13 mouse cellular contexts compared by ENCODE assay signal in genomic region chr14:11329993-11330392, GRCm38 (mm10). TPM values are rescaled to one million over a fixed set of nuclear protein-coding genes. Genes with fewer than 3 reads are reported as not detected.
DNase-seq lines count a peak whose midpoint lies in the region; ATAC-seq and TF ChIP-seq lines count a peak whose summit lies in the region.
"Had no signal": no experiment of that assay in that cellular context is flagged by ENCODE, and none has a peak within 500 bp of the region (broad histone marks: within the 10 kb centered on the region; RNA-seq: fewer than 3 reads in every experiment).

No protein-coding gene starts in this region.

- 58% methylated on average over 2 of the region's 2 CpGs for WGBS in forebrain, embryonic 13.5 days
- WGBS in forebrain, embryonic 15.5 days = 51% methylated on average over 2 of the region's 2 CpGs
- WGBS in liver, embryonic 14.5 days (ENCODE audit: insufficient replicate concordance) = 33% methylated on average over 2 of the region's 2 CpGs

- no peak for DNase-seq in liver, embryonic 14.5 days (ENCODE audit: low read depth in 3 of 3, low spot score in 3 of 3)
- no peak for DNase-seq in liver
- peak; percentile 3 for DNase-seq in NIH3T3 (ENCODE audit: low read depth)
- peak; percentile 24 for DNase-seq in naive thymus-derived CD4-positive, alpha-beta T cell, adult 2 months (ENCODE audit: low read depth)
- DNase-seq in ovary, postnatal 10 days (ENCODE audit: low spot score) = no peak
- no peak for DNase-seq in layer of hippocampus, adult 11-12 months (ENCODE audit: low spot score)
- DNase-seq: gastrocnemius, postnatal 10 days; heart, postnatal 14 days had no signal

- peak; percentile 14; the same call in 1 of the 2 replicates for TF ChIP-seq CTCF in liver, embryonic 14.5 days (IDR thresholded peaks at IDR 0.05; ENCODE audit: low read depth)

- no peaks in the 10 kb centered on the region for H3K36me3 ChIP-seq in forebrain, embryonic 13.5 days (ENCODE audit: poor library complexity, severe bottlenecking)
- no peaks in the 10 kb centered on the region for H3K36me3 ChIP-seq in forebrain, embryonic 15.5 days
- no peaks in the 10 kb centered on the region for H3K36me3 ChIP-seq in liver, embryonic 14.5 days (replicated peaks; ENCODE audit: control insufficient read depth, insufficient read depth, low read depth)
- H3K36me3 ChIP-seq: embryonic facial prominence, embryonic 12.5 days; midbrain, embryonic 10.5 days; stomach, embryonic 15.5 days had no signal

- H3K4me2 ChIP-seq in forebrain, embryonic 13.5 days = no peak overlapping the region
- no peak overlapping the region for H3K4me2 ChIP-seq in forebrain, embryonic 15.5 days (replicated peaks)
- no peak overlapping the region for H3K4me2 ChIP-seq in liver, embryonic 14.5 days (ENCODE audit: low read depth)
- H3K4me2 ChIP-seq: embryonic facial prominence, embryonic 12.5 days; stomach, embryonic 15.5 days had no signal

- H3K9ac ChIP-seq in forebrain, embryonic 13.5 days = no peak overlapping the region
- H3K9ac ChIP-seq in forebrain, embryonic 15.5 days (replicated peaks) = no peak overlapping the region
- H3K9ac ChIP-seq in liver, embryonic 14.5 days (replicated peaks) = no peak overlapping the region
- H3K9ac ChIP-seq: embryonic facial prominence, embryonic 12.5 days; stomach, embryonic 15.5 days had no signal

- H3K4me3 ChIP-seq in forebrain, embryonic 13.5 days = no peak overlapping the region
- H3K4me3 ChIP-seq in forebrain, embryonic 15.5 days = no peak overlapping the region
- H3K4me3 ChIP-seq in liver, embryonic 14.5 days (ENCODE audit: insufficient read depth in 1 of 2, low read depth in 2 of 2, low read length in 2 of 2) = no peak overlapping the region
- H3K4me3 ChIP-seq: embryonic facial prominence, embryonic 12.5 days; midbrain, embryonic 10.5 days; stomach, embryonic 15.5 days had no signal

- TF ChIP-seq EP300 in liver, embryonic 14.5 days (IDR thresholded peaks at IDR 0.05; ENCODE audit: low read depth) = no peak

- H3K27me3 ChIP-seq in forebrain, embryonic 13.5 days = no peaks in the 10 kb centered on the region
- H3K27me3 ChIP-seq in forebrain, embryonic 15.5 days = no peaks in the 10 kb centered on the region
- no peaks in the 10 kb centered on the region for H3K27me3 ChIP-seq in liver, embryonic 14.5 days (ENCODE audit: control insufficient read depth, insufficient read depth, low read length)
- H3K27me3 ChIP-seq: embryonic facial prominence, embryonic 12.5 days; stomach, embryonic 15.5 days had no signal

- ATAC-seq in forebrain, embryonic 13.5 days = 0 out of 2 replicates have a peak, but pooled peaks have one; percentile 43
- no peak for ATAC-seq in forebrain, embryonic 15.5 days (replicated peaks)
- ATAC-seq in liver, embryonic 14.5 days (ENCODE audit: insufficient read depth) = no peak

- no peaks in the 10 kb centered on the region for H3K4me1 ChIP-seq in forebrain, embryonic 13.5 days
- H3K4me1 ChIP-seq in forebrain, embryonic 15.5 days = no peaks in the 10 kb centered on the region
- no peaks in the 10 kb centered on the region for H3K4me1 ChIP-seq in liver, embryonic 14.5 days (replicated peaks; ENCODE audit: control insufficient read depth in 2 of 2, insufficient read depth in 2 of 2, low read length in 1 of 2)
- H3K4me1 ChIP-seq: embryonic facial prominence, embryonic 12.5 days; midbrain, embryonic 10.5 days; stomach, embryonic 15.5 days had no signal

- no peak overlapping the region for H3K27ac ChIP-seq in forebrain, embryonic 13.5 days
- no peak overlapping the region for H3K27ac ChIP-seq in forebrain, embryonic 15.5 days (replicated peaks)
- H3K27ac ChIP-seq in liver, embryonic 14.5 days = no peak overlapping the region
- H3K27ac ChIP-seq: embryonic facial prominence, embryonic 12.5 days; midbrain, embryonic 10.5 days; stomach, embryonic 15.5 days had no signal

- no peaks in the 10 kb centered on the region for H3K9me3 ChIP-seq in forebrain, embryonic 13.5 days (replicated peaks)
- H3K9me3 ChIP-seq in forebrain, embryonic 15.5 days = no peaks in the 10 kb centered on the region
- H3K9me3 ChIP-seq in liver, embryonic 14.5 days (ENCODE audit: control insufficient read depth, low read length) = no peaks in the 10 kb centered on the region
- H3K9me3 ChIP-seq: embryonic facial prominence, embryonic 12.5 days; midbrain, embryonic 10.5 days; stomach, embryonic 15.5 days had no signal

RNA-seq across cellular contexts. Expression of gene Gm3839, which starts 26.5 kb away (rescaled TPM):
- polyA plus RNA-seq in forebrain, embryonic 13.5 days (2015; fragmentation: Nextera tagmentation; extraction: Ambion mirVana) = 1.7 and 2.1 TPM in 2 replicates
- 0.92 and 1.5 TPM in 2 replicates for polyA plus RNA-seq in forebrain, embryonic 15.5 days (2015; fragmentation: Nextera tagmentation; extraction: Ambion mirVana)
- 0.40 and 1.5 TPM in 2 replicates for polyA plus RNA-seq in liver, embryonic 14.5 days (2012; rRNA removed)
- 0.86 and 1.1 TPM in 2 replicates for polyA plus RNA-seq in liver, embryonic 14.5 days (2014; fragmentation: Nextera tagmentation; extraction: Ambion mirVana)

Comparison
In these comparisons a context has a peak if more than half of its experiments do, and no peak if none do; other contexts are left out.
1. DNase-seq: peak in NIH3T3 (single experiment) and naive thymus-derived CD4-positive, alpha-beta T cell, adult 2 months (single experiment); none in liver, embryonic 14.5 days (0 of 3), liver (single experiment), ovary, postnatal 10 days (single experiment) and layer of hippocampus, adult 11-12 months (single experiment).